Mouse (Mus musculus) v-Abl transformed pro-B cells (cell line): ENCODE measurements around the gene Lag3.

Experiments used
- in situ Hi-C, 2 experiments: fragments of 400-800 bp; cut with MboI; formaldehyde crosslinking; loops; one replicate each; pipeline ENCODE4 v1.15.1; 2025; ENCODE audit not compliant: unreplicated experiment in 2 of 2

Gene Lag3

GRCm38 (mm10) chr6:124865766-124866362, 45.6 kb downstream of the Lag3 start:
- in situ Hi-C loops: loop anchor here in 1 of 2 experiments (25.0 kb wide), 1 partner anchor 746 kb away; no protein-coding TSS in a partner anchor

GRCm38 (mm10) chr6:124863658-124864298, 47.7 kb downstream of the Lag3 start, which contains the start of gene Gpr162:
Gpr162 (minus strand) TSS chr6:124863983.
- in situ Hi-C loops: loop anchor here in 1 of 2 experiments (25.0 kb wide), 1 partner anchor 749 kb away; no protein-coding TSS in a partner anchor

GRCm38 (mm10) chr6:124863125-124863657, 48.3 kb downstream of the Lag3 start:
- in situ Hi-C loops: loop anchor here in 1 of 2 experiments (25.0 kb wide), 1 partner anchor 749 kb away; no protein-coding TSS in a partner anchor

GRCm38 (mm10) chr6:124862406-124863124, 48.9 kb downstream of the Lag3 start:
- in situ Hi-C loops: loop anchor here in 1 of 2 experiments (25.0 kb wide), 1 partner anchor 750 kb away; no protein-coding TSS in a partner anchor

- in situ Hi-C loops: loop anchor here in 1 of 2 experiments (25.0 kb wide), 1 partner anchor 750 kb away; no protein-coding TSS in a partner anchor
Measured at GRCm38 (mm10) chr6:124861802-124862201, 49.7 kb downstream of the Lag3 start.

GRCm38 (mm10) chr6:124861266-124861665, 50.2 kb downstream of the Lag3 start:
- in situ Hi-C loops: loop anchor here in 1 of 2 experiments (25.0 kb wide), 1 partner anchor 751 kb away; no protein-coding TSS in a partner anchor

GRCm38 (mm10) chr6:124860511-124860910, 51.0 kb downstream of the Lag3 start:
- in situ Hi-C loops: loop anchor here in 1 of 2 experiments (25.0 kb wide), 1 partner anchor 752 kb away; no protein-coding TSS in a partner anchor

GRCm38 (mm10) chr6:124859725-124860124, 51.8 kb downstream of the Lag3 start:
- in situ Hi-C loops: loop anchor here in 1 of 2 experiments (10.0 to 25.0 kb wide), 2 partner anchors 105 to 753 kb away; partner anchors contain the start of gene Cops7a

GRCm38 (mm10) chr6:124858561-124859318, 52.8 kb downstream of the Lag3 start:
- in situ Hi-C loops: loop anchor here in 1 of 2 experiments (10.0 to 25.0 kb wide), 2 partner anchors 106 to 754 kb away; partner anchors contain the start of gene Cops7a

- in situ Hi-C loops: loop anchor here in 1 of 2 experiments (10.0 to 25.0 kb wide), 2 partner anchors 107 to 754 kb away; partner anchors contain the start of gene Cops7a
Measured at GRCm38 (mm10) chr6:124857840-124858530, 53.5 kb downstream of the Lag3 start.

- in situ Hi-C loops: loop anchor here in 1 of 2 experiments (10.0 to 25.0 kb wide), 2 partner anchors 108 to 755 kb away; partner anchors contain the start of gene Cops7a
Measured at GRCm38 (mm10) chr6:124856916-124857839, 54.3 kb downstream of the Lag3 start, which contains the start of gene P3h3. P3h3 (minus strand) TSS chr6:124857752.

- in situ Hi-C loops: loop anchor here in 1 of 2 experiments (10.0 to 25.0 kb wide), 2 partner anchors 108 to 756 kb away; partner anchors contain the start of gene Cops7a
Measured at GRCm38 (mm10) chr6:124856321-124856720, 55.2 kb downstream of the Lag3 start.

GRCm38 (mm10) chr6:124854647-124855046, 56.9 kb downstream of the Lag3 start:
- in situ Hi-C loops: loop anchor here in 1 of 2 experiments (10.0 to 25.0 kb wide), 2 partner anchors 110 to 758 kb away; partner anchors contain the start of gene Cops7a
